Mouse (Mus musculus) cortical plate, adult 2 months (tissue): ENCODE data around the gene Gmeb2.

Source experiments
- CTCF ChIP-seq: fragments of 200-500 bp; IDR thresholded peaks from 2 replicates; pipeline ENCODE4 v1.5.1; 2011; ENCODE audit warnings: mild to moderate bottlenecking, control low read depth, low read length; ENCODE audit not compliant: insufficient read depth; ENCODE audit errors: extremely low read depth
- POLR2A ChIP-seq: fragments of 200-500 bp; IDR thresholded peaks from 2 replicates; pipeline ENCODE4 v1.6.1; 2011; ENCODE audit warnings: mild to moderate bottlenecking, low read length, control low read depth; ENCODE audit not compliant: insufficient read depth; ENCODE audit errors: extremely low read depth

DNA sequence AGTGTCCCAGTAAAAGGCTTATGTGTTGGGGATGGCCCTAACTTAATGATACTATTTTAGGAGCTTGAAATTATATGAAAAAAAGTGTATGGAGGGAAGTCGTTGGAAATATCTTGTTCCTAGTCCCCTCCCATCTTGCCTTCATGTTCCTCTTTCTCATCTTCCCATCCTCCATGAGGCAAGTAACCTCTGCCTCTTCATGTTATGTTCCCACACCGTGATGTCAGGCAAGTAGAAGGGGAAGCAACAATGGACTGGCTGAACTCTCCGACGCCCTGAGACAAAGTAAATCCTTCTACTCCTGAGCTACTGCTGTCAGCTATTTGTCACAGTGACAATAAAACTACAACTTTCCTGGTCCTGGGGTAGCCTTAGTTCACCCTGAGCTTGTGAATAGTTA, 13.2 kb downstream of the Gmeb2 start:
- no peak for TF ChIP-seq CTCF
- TF ChIP-seq POLR2A: no peak
